Mouse (Mus musculus) gastrocnemius, adult 18-20 months (tissue): ENCODE results near the gene Fam207a. TPM values are rescaled to one million over a fixed set of nuclear protein-coding genes. Genes with fewer than 3 reads are reported as not detected.
A peak's percentile ranks its signal among the peaks of the same experiment; 100 is the strongest.

Experiments
- DNase-seq: peaks from one replicate; pipeline ENCODE4 v3.0.0; 2021; ENCODE audit warnings: low spot score
- total RNA-seq, 2 experiments: library from RNA; stranded (reverse); gene quantifications; 2 replicates each; pipeline ENCODE4 v1.2.3; 2021

The Fam207a gene
- total RNA-seq, 2 experiments from 2014 or later = 6.9 to 8.7 TPM

DNA sequence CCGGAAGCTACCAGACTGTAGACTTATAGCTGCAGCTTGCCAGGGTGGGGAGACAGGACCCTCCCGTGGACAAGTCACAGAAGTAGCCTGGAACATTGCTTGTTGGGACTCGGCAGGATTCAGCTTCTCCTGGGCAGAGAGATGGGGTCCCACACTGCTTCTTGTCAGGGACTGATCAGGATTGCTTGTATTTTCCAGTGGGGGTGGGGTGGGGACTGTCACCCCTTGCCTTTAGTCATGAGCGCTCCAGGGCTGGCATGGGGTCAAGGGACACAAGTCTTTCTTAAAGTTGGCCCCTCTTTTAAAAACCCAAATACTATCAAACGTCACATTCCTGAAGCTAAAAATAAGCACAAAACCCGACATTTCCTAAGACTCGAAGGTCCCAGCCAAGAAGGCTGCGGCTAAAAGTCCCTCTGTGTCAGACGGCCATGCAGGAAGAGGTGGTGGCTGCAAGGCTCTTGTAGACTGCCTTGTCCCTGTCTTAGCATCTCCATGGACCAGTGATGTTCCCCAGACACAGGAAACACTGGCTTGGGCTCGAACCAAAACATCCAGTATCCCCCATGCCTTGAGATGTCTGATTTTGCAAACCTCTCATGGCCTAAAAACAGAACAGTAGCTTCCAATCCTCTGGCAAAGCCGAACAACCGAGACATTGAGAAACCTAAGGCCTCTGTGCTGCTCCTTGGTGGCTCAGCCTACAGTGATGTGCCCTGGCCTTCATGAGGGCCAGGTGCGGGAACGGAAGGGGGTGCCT, 60.2 kb downstream of the Fam207a start:
- no peak for DNase-seq

DNA sequence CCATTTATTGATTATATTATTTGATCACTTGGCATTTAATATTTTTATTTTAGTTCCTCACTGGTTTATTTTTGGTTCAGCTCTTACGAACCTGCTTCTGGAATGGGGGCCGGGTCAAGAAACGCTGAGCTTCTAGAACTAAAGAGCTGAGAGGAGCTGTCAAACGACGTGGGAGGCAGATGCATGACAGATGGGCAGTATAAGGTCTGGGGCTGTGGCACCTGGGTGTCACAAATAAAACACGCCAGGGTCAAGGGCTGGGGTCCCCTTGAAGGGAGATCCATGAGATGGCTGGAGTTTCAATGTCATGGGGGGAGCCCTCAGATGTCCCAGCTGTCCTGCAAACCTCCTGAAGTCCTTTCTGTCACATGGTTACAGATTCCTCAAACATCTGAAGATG, 60.8 kb downstream of the Fam207a start:
- no peak for DNase-seq

DNA sequence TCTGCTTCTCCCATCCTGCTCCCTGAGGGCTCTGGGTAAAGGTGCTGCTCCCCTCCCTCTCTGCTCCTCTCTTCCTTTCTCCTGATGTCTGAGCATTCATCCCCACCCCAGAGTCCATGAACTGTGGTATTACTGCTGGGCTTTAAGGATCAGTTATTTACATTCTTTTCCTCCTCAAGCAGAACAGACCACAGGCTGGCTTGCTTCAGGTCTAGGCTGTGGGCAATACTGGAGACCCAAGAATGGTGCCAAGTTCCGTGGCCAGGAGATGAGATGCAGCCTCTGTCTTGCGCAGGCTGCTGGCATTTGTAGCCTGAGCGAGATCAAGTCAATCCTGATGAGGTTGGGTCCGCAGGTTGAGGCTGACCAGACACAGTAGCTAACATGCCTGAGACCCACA, 63.8 kb downstream of the Fam207a start:
- no peak for DNase-seq

GRCm38 (mm10) chr10:77450159-77450464, 65.5 kb downstream of the Fam207a start:
- no peak for DNase-seq

DNA sequence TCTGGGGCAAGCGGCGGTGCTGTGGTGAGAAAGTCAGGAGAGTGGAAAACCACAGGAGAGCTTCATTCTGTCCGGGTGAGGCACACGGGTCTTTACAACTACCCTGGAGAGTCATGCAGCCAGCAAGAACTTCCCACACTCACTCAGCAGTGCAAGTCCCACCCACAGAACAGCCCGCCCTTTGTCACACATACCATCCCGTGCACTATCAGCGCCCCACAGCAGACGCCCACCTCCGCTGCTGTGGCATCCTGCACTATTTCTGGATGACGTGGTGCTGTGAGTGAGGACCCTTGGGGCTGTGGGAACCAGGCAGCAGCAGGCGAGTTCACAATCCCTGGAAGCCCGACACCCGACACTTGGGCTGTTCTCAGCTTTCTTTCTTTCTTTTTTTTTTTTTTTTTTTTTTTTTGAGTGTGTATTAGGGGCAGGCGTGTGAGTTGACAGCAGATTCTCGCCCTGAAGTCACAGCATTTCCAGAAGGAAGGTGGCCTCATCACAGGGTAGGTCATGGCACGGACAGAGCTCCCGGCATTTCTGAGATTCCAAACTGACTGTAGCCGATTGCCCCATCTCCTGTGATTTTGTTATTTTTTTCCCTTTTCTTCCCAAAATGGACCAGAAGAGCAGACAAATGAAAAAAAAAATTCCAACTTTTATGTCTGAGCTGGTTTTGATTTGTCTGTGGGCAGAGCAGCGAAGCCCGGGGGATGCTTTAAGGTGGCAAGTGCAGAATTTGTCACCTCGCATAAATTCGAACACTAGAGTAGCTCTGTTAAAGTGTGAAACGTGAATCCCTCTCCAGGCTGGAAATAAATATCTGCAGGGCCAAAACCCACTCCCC, 66.0 kb downstream of the Fam207a start:
- DNase-seq = no peak

- DNase-seq = no peak
These were observed 66.8 kb downstream of the Fam207a start for GRCm38 (mm10) chr10:77448698-77449247.

- no peak for DNase-seq
These were observed 67.4 kb downstream of the Fam207a start for GRCm38 (mm10) chr10:77448209-77448608.

DNA sequence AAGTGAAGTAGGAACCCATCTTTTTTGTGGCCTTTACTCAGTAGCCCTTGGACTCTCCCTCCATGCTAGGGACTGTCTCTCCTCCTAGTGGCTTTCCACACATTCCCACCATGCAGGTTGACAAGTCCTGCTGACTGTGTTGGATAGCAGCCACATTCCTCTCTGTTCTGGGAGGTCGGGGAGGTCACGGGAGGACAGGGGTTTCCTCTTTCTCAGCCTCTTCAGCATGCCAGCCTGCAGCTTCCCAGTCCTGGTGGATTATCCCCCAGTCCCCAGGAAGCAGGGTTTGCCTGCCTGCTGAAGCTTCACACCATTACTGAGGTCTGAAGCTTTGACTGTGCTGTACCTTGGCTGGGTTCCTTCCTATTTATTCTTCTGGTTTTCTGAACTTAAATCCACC, 67.8 kb downstream of the Fam207a start:
- DNase-seq = no peak

DNA sequence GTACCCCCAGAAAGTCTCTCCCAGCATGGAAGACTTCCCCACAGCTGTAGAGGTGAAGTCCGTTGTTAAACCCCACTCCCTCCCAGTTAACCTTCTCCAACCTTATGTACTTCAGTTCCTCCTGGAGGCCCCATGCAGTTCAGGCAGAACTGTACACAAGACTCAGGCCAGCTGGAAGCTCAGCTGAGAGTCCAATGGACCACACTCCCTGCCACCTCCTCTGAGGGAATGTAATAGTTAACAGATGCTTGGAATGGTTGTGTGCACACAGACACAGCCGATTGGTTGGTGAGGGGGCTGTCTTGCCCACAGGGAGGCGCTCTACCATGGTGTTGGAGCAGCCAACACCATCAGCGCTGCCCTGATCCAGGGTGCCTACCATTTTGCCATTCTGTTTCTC, 73.3 kb downstream of the Fam207a start:
- DNase-seq = no peak

GRCm38 (mm10) chr10:77441812-77442211, 73.8 kb downstream of the Fam207a start:
- no peak for DNase-seq

GRCm38 (mm10) chr10:77440841-77441755, 74.5 kb downstream of the Fam207a start:
- DNase-seq = peak; percentile 87

GRCm38 (mm10) chr10:77440286-77440685, 75.3 kb downstream of the Fam207a start:
- DNase-seq = no peak

DNA sequence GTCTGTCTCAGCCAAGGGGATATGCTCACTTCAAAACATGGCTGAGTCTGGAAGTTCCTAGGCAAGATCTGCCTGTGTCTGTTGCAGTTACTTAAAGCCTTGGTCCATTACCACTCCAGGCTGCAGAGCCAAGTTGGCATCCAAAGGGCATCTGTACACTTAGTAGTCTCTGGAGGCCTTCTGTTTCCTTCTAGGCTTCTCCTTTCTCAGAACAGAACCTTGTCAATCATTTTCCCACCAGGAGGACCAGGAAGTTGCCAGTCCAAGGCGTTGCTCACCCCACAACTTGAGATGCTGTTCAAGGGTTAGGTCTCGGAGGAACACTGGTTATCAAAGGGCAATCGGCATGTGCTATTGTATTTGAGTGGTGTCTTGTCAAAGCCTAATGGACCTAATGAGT, 76.6 kb downstream of the Fam207a start:
- DNase-seq = no peak

GRCm38 (mm10) chr10:77438021-77438420, 77.6 kb downstream of the Fam207a start:
- no peak for DNase-seq

Other genes starting within 250 kb of the Fam207a start
- gene Adarb1, start 97.5 kb downstream of the Fam207a start, total RNA-seq = 1 to 10 TPM; 5.5 to 5.8 TPM
- 1 to 10 TPM; 1.4 to 1.7 TPM for gene Itgb2, start 14.5 kb upstream of the Fam207a start, total RNA-seq
- 10 to 100 TPM; 23.0 to 33.6 TPM for gene Pttg1ip, start 65.9 kb upstream of the Fam207a start, total RNA-seq
- gene Sumo3, start 90.3 kb upstream of the Fam207a start, total RNA-seq = 10 to 100 TPM; 44.5 to 47.4 TPM
- gene Gm49325, start 90.4 kb upstream of the Fam207a start, total RNA-seq = 10 to 100 TPM in 1 of 2 experiments, 1 to 10 TPM in 1; 8.6 to 11.4 TPM
- gene Ube2g2, start 106.5 kb upstream of the Fam207a start, total RNA-seq = 100 to 1,000 TPM in 1 of 2 experiments, 10 to 100 TPM in 1; 96.1 to 101 TPM
- gene Tspear, start 170.8 kb upstream of the Fam207a start, total RNA-seq = not detected
- not detected for gene Gm19402, start 175.0 kb upstream of the Fam207a start, total RNA-seq
- not detected for gene Gm9508, start 181.4 kb upstream of the Fam207a start, total RNA-seq
- not detected for gene Gm10272, start 190.8 kb upstream of the Fam207a start, total RNA-seq
- not detected for gene Gm10024, start 195.7 kb upstream of the Fam207a start, total RNA-seq
- not detected for gene Gm10142, start 200.0 kb upstream of the Fam207a start, total RNA-seq
- not detected for gene Krtap12-1, start 204.8 kb upstream of the Fam207a start, total RNA-seq
- not detected for gene Gm10100, start 210.7 kb upstream of the Fam207a start, total RNA-seq
- gene Gm18596, start 226.9 kb upstream of the Fam207a start, total RNA-seq = not detected
- gene Gm9736, start 235.6 kb upstream of the Fam207a start, total RNA-seq = not detected
- not detected for gene Gm3233, start 243.9 kb upstream of the Fam207a start, total RNA-seq